Mouse (Mus musculus) kidney, adult 2 months (tissue): ENCODE data around the gene Olfr742.

Experiments
- CTCF ChIP-seq: fragments of 200-500 bp; conservative IDR thresholded peaks from 2 replicates; pipeline ENCODE4 v1.5.1; 2011; ENCODE audit warnings: low read depth, mild to moderate bottlenecking, control low read depth, low read length, moderate library complexity, mixed read lengths; ENCODE audit not compliant: insufficient read depth, insufficient read length
- POLR2A ChIP-seq: fragments of 200-500 bp; IDR thresholded peaks from one replicate; pipeline ENCODE4 v1.6.1; 2011; ENCODE audit warnings: low read depth, low read length, control low read depth

DNA sequence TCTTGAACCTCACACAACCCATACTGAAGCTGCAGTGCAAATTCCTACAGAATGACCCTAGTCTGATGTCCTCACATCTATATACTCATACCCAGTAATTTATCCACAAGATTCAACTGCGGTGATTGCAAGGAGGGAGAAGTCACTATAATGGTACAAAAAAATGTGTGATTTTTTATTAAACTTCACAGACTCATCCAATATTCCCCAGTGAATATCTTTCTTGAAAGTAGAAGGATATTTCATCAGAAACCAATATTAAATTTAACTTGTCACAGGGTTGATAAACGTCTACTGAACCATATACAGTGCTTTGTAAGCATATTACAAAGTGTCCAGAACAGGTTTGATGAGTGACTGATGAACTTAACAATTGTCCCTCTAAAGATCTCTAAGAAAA, 31.0 kb upstream of the Olfr742 start, which contains the start of gene Olfr741:
- TF ChIP-seq CTCF (no peak), POLR2A (no peak)
